Mouse (Mus musculus) ovary, postnatal 10 days (tissue): ENCODE measurements around the gene Ror2.

ENCODE experiments used
- DNase-seq: peaks from one replicate; pipeline ENCODE4 v3.0.0; 2022; ENCODE audit warnings: low spot score

The Ror2 gene

GRCm38 (mm10) chr13:53122085-53122484 lies 163.8 kb downstream of the Ror2 start:
- no peak for DNase-seq

GRCm38 (mm10) chr13:53120906-53121305 lies 165.0 kb downstream of the Ror2 start:
- no peak for DNase-seq

- peak; percentile 78 for DNase-seq
These were observed 166.1 kb downstream of the Ror2 start for GRCm38 (mm10) chr13:53119586-53120426.

- no peak for DNase-seq
These were observed 167.5 kb downstream of the Ror2 start for GRCm38 (mm10) chr13:53118398-53118797.

GRCm38 (mm10) chr13:53117921-53118320 lies 168.0 kb downstream of the Ror2 start:
- no peak for DNase-seq

GRCm38 (mm10) chr13:53110249-53110578 lies 175.7 kb downstream of the Ror2 start:
- DNase-seq = no peak

- DNase-seq = peak; percentile 83
These were observed 176.2 kb downstream of the Ror2 start for GRCm38 (mm10) chr13:53109560-53110248.

- DNase-seq = no peak
These were observed 179.2 kb downstream of the Ror2 start for GRCm38 (mm10) chr13:53106676-53107075.

GRCm38 (mm10) chr13:53099771-53100682 lies 185.9 kb downstream of the Ror2 start:
- no peak for DNase-seq

GRCm38 (mm10) chr13:53096615-53097014 lies 189.3 kb downstream of the Ror2 start:
- DNase-seq = peak; percentile 48

- no peak for DNase-seq
These were observed 190.7 kb downstream of the Ror2 start for GRCm38 (mm10) chr13:53095222-53095621.

- no peak for DNase-seq
These were observed 191.3 kb downstream of the Ror2 start for GRCm38 (mm10) chr13:53094658-53095057.

GRCm38 (mm10) chr13:53093407-53093806 lies 192.5 kb downstream of the Ror2 start:
- no peak for DNase-seq

- no peak for DNase-seq
These were observed 199.2 kb downstream of the Ror2 start for GRCm38 (mm10) chr13:53086552-53087282.

GRCm38 (mm10) chr13:53081846-53082245 lies 204.1 kb downstream of the Ror2 start:
- no peak for DNase-seq

GRCm38 (mm10) chr13:53077732-53078345 lies 208.1 kb downstream of the Ror2 start:
- DNase-seq = no peak

GRCm38 (mm10) chr13:53075006-53075405 lies 210.9 kb downstream of the Ror2 start:
- DNase-seq = no peak

GRCm38 (mm10) chr13:53069076-53069690 lies 216.7 kb downstream of the Ror2 start:
- no peak for DNase-seq

- no peak for DNase-seq
These were observed 217.5 kb downstream of the Ror2 start for GRCm38 (mm10) chr13:53068461-53068860.

- no peak for DNase-seq
These were observed 218.0 kb downstream of the Ror2 start for GRCm38 (mm10) chr13:53067949-53068348.

- DNase-seq = no peak
These were observed 220.8 kb downstream of the Ror2 start for GRCm38 (mm10) chr13:53065122-53065521.
